Mouse (Mus musculus) lung, adult 2 months (tissue): Measurements from ENCODE around the gene Srebf1.

Source experiments
- CTCF ChIP-seq: fragments of 200-500 bp; IDR thresholded peaks from 2 replicates; pipeline ENCODE4 v1.5.1; 2011; ENCODE audit warnings: mild to moderate bottlenecking, low read length, control low read depth; ENCODE audit not compliant: insufficient read depth
- POLR2A ChIP-seq: fragments of 200-500 bp; IDR thresholded peaks from 2 replicates; pipeline ENCODE4 v1.6.1; 2011; ENCODE audit warnings: low read depth, mild to moderate bottlenecking, control low read depth, low read length, borderline replicate concordance; ENCODE audit errors: extremely low read depth

DNA sequence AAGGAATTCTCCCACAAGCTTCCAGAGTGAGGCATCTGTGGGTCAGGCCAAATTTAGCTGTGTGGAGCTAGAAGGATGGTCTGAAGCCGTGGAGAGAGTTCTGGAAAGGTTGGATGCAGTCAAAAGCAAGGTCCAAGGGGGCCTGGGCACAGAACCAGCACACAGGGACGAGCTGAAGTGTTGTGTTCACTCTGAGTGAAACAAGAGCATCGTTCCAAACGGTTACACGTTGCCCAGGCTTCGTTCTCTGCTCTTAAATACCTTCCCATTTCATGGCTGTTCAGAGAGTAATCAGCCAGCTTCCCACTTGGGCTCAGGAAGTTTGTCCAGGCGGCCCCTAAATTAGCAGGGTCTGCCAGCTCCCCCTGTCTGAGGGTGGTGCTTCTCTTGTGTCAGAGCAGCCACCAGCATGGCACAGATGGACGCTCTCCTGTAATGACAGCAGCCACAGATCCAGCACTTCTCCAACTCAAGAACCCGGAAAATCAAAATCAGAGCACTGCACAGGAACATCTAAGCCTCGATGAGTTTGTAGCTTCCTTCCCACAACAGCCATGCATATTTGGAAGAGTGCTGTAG lies 48.7 kb downstream of the Srebf1 start:
- TF ChIP-seq CTCF (no peak), POLR2A (no peak)
